1 mouse cellular context compared by ENCODE assay signal in the genomic region with DNA sequence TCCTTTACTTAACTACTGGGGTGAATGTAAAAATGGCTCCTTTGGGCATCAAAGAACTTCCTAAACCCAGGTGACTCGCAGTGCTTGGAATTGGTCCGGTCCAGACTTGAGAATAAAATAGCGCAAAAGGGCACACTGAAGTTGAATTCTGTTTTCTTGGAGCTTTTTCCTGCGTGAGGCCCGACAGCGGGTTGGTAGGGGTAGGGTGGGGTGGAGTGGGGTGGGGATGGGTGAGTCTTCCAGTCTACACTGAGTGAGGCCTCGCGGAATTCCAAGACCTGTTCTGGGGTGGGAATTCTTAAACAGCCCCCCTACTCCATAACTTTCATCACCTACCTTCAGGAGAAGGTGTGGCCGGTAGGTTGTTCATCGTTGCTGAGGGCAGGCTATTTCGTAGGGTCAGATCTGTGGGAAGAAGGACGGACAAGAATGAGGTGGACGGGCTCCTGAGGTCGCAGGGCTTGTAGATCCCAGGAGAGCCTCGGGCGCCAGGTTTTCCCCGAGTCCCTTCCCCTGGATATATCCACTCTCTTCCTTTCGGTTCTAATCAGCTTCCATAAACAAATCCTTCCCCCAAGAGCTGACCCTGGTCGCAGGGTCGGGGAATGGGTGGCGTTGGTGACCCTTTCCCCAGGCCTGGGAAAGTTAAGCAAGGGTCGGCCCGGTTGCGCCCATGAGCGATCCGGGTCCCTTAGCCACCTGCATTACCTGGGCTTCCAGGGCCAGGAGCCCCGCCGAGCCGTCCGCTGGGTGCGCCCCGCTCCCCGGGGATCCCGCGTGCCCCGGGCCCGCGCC.
TF ChIP-seq lines count a peak whose summit lies in the region.

No protein-coding gene starts in this region.

TF ChIP-seq in ES-E14, 5 proteins besides CTCF, POLR2A, EP300 and RAD21 (continued from another document):
- TF ChIP-seq ZC3H11A (IDR thresholded peaks at IDR 0.05; ENCODE audit: borderline replicate concordance, low read depth, low read length) (no peak), MAFK (IDR thresholded peaks at IDR 0.05; ENCODE audit: insufficient read depth, low read depth, low read length) (no peak), ZNF384 (IDR thresholded peaks at IDR 0.05; ENCODE audit: low read depth, low read length) (no peak)
TF ChIP-seq in ES-E14: peak in this region for 0.
